Mouse (Mus musculus) lung, postnatal 0 days (tissue): ENCODE data around the gene Ifngr2.

ENCODE experiments used
- CTCF ChIP-seq: IDR thresholded peaks from 2 replicates; pipeline ENCODE4 v1.5.1; 2016; ENCODE audit warnings: antibody characterized with exemption, mild to moderate bottlenecking
- EP300 ChIP-seq: IDR thresholded peaks from 2 replicates; pipeline ENCODE4 v1.6.1; 2016; ENCODE audit warnings: antibody characterized with exemption, mild to moderate bottlenecking, control low read depth

DNA sequence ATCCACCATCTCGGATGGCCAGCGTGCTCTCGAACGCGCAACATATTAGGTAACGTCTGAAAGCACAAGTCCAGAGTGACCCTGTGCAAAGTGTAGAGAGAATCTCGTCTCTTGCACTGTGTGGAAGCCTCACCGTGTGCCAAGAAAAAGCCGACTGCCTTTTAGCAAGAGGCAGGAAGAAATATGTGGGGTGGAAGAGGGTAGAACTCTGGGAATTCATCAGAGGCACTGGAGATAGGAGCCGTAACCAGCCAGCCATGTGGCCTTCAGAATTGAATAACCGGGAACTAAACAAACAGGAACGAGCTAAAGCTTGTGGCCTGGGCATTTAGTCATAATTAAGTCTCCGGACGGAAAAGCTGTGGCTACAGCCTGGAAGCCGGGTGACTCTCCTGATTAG lies 9.8 kb downstream of the Ifngr2 start:
- TF ChIP-seq CTCF (no peak), EP300 (no peak)
